Mouse (Mus musculus) CH12.LX (cell line): Measurements from ENCODE around the gene Kctd10. TPM values are rescaled to one million over a fixed set of nuclear protein-coding genes. Genes with fewer than 3 reads are reported as not detected.

ENCODE experiments used
- DNase-seq: peaks from one replicate; pipeline ENCODE4 v3.0.0-alpha.2; 2013; ENCODE audit errors: extremely low read depth
- H3K27ac ChIP-seq: 2 replicates; pipeline ENCODE4 v1.5.1; 2012; ENCODE audit warnings: low read depth, mild to moderate bottlenecking, control low read depth, moderate library complexity; ENCODE audit not compliant: insufficient read depth
- H3K27me3 ChIP-seq: replicated peaks from 2 replicates; pipeline ENCODE3; 2012; ENCODE audit warnings: inconsistent platforms
- H3K36me3 ChIP-seq, 2 experiments: replicated peaks in 1 of 2; 2 replicates each; pipeline versions ENCODE3 to v1.6.1; 2012; ENCODE audit warnings: inconsistent platforms in 1 of 2, low read length in 1 of 2, mild to moderate bottlenecking in 1 of 2, mixed read lengths in 1 of 2, moderate library complexity in 1 of 2; ENCODE audit not compliant: control insufficient read depth in 1 of 2, insufficient read depth in 1 of 2
- H3K4me1 ChIP-seq, 2 experiments: 2 replicates each; pipeline ENCODE4 v1.6.1; 2012; ENCODE audit warnings: inconsistent platforms in 1 of 2, moderate library complexity in 1 of 2; ENCODE audit not compliant: insufficient read depth in 2 of 2, control insufficient read depth in 1 of 2
- H3K4me2 ChIP-seq: 2 replicates; pipeline ENCODE4 v1.6.1; 2012; ENCODE audit warnings: low read depth, mild to moderate bottlenecking, control low read depth; ENCODE audit not compliant: poor library complexity, insufficient read depth, severe bottlenecking
- H3K4me3 ChIP-seq, 3 experiments: fragments of 150-350 bp in 1 of 3; sonication (generic) in 1 of 3; replicated peaks in 1 of 3; 2 replicates each; pipeline versions ENCODE3 to v1.5.1; 2011 to 2012; ENCODE audit warnings: low read depth in 2 of 3, low read length in 2 of 3, mild to moderate bottlenecking in 2 of 3, moderate library complexity in 2 of 3, control low read depth in 1 of 3, improper control_type of control experiment in 1 of 3, inconsistent platforms in 1 of 3, mixed read lengths in 1 of 3; ENCODE audit not compliant: poor library complexity in 1 of 3
- H3K79me2 ChIP-seq: replicated peaks from 2 replicates; pipeline ENCODE4 v1.6.1; 2012; ENCODE audit warnings: mild to moderate bottlenecking, moderate library complexity; ENCODE audit not compliant: control insufficient read depth, poor library complexity, insufficient read depth, severe bottlenecking; ENCODE audit errors: extremely low read depth
- H3K9ac ChIP-seq: 2 replicates; pipeline ENCODE4 v1.6.1; 2012; ENCODE audit warnings: low read depth, mild to moderate bottlenecking, control low read depth, moderate library complexity; ENCODE audit not compliant: insufficient read depth
- H3K9me3 ChIP-seq: replicated peaks from 2 replicates; pipeline ENCODE3; 2012; ENCODE audit warnings: low read length, inconsistent platforms, mixed read lengths
- CTCF ChIP-seq, 2 experiments: IDR thresholded peaks in 1 of 2; conservative IDR thresholded peaks in 1 of 2; 2 replicates each; pipeline ENCODE4 v1.5.1; 2011 to 2012; ENCODE audit warnings: low read depth in 2 of 2, low read length in 2 of 2, improper control_type of control experiment in 1 of 2, inconsistent platforms in 1 of 2, mild to moderate bottlenecking in 1 of 2, moderate library complexity in 1 of 2
- ETS1 ChIP-seq: conservative IDR thresholded peaks from 2 replicates; pipeline ENCODE4 v1.6.1; 2012; ENCODE audit warnings: low read depth, mild to moderate bottlenecking, inconsistent platforms, low read length, improper control_type of control experiment, moderate library complexity
- HCFC1 ChIP-seq: IDR thresholded peaks from 2 replicates; pipeline ENCODE4 v1.6.1; 2012; ENCODE audit warnings: low read depth, mild to moderate bottlenecking, inconsistent platforms, low read length, improper control_type of control experiment
- MAZ ChIP-seq: IDR thresholded peaks from 2 replicates; pipeline ENCODE4 v1.6.1; 2012; ENCODE audit warnings: low read depth, mild to moderate bottlenecking, inconsistent platforms, low read length, improper control_type of control experiment, moderate library complexity
- MXI1 ChIP-seq: IDR thresholded peaks from 2 replicates; pipeline ENCODE4 v1.6.1; 2011; ENCODE audit warnings: mild to moderate bottlenecking, low read depth, low read length, improper control_type of control experiment
- MYC ChIP-seq: IDR thresholded peaks from 2 replicates; pipeline ENCODE4 v1.6.1; 2011; ENCODE audit warnings: low read depth, mild to moderate bottlenecking, improper control_type of control experiment, low read length
- NRF1 ChIP-seq: IDR thresholded peaks from 2 replicates; pipeline ENCODE4 v1.6.1; 2014; ENCODE audit warnings: low read depth, mild to moderate bottlenecking, inconsistent platforms, low read length, improper control_type of control experiment, moderate library complexity
- SIN3A ChIP-seq: IDR thresholded peaks from 2 replicates; pipeline ENCODE4 v1.6.1; 2012; ENCODE audit warnings: low read length, improper control_type of control experiment, inconsistent platforms
- SMC3 ChIP-seq: IDR thresholded peaks from 2 replicates; pipeline ENCODE4 v1.6.1; 2011; ENCODE audit warnings: low read depth, low read length, improper control_type of control experiment
- TCF12 ChIP-seq: IDR thresholded peaks from 2 replicates; pipeline ENCODE4 v1.6.1; 2014; ENCODE audit warnings: low read depth, mild to moderate bottlenecking, inconsistent platforms, low read length, improper control_type of control experiment
- UBTF ChIP-seq: IDR thresholded peaks from 2 replicates; pipeline ENCODE4 v1.6.1; 2012; ENCODE audit warnings: low read depth, mild to moderate bottlenecking, inconsistent platforms, low read length, improper control_type of control experiment, moderate library complexity
- USF1 ChIP-seq: IDR thresholded peaks from 2 replicates; pipeline ENCODE4 v1.6.1; 2014; ENCODE audit warnings: low read depth, mild to moderate bottlenecking, inconsistent platforms, low read length, improper control_type of control experiment
- ZC3H11A ChIP-seq: IDR thresholded peaks from 2 replicates; pipeline ENCODE4 v1.6.1; 2012; ENCODE audit warnings: low read depth, mild to moderate bottlenecking, inconsistent platforms, low read length, improper control_type of control experiment
- ZNF384 ChIP-seq: IDR thresholded peaks from 2 replicates; pipeline ENCODE4 v1.6.1; 2012; ENCODE audit warnings: low read depth, low read length, improper control_type of control experiment, inconsistent platforms
- dilution Hi-C: fragments of 300-500 bp; cut with MboI; formaldehyde crosslinking; loops from 2 replicates; pipeline ENCODE4 v1.14.3; 2020; ENCODE audit warnings: low sequenced_read_pairs; ENCODE audit not compliant: extremely low pct_unique_long_range_greater_than_20kb, extremely low pct_ligation_motif_present
- in situ Hi-C: fragments of 300-500 bp; cut with MboI; formaldehyde crosslinking; loops from 3 replicates; pipeline ENCODE4 v1.14.3; 2019; ENCODE audit warnings: low sequenced_read_pairs, low pct_ligation_motif_present, low pct_unique_long_range_greater_than_20kb, mixed read lengths
- polyA plus RNA-seq: library from polyadenylated mRNA; unstranded; fragments of >175 nt; gene quantifications from 2 replicates; pipeline ENCODE4 v1.2.1, GENCODE M21; 2012; ENCODE audit warnings: low read depth; ENCODE audit not compliant: insufficient read length
- total RNA-seq, 2 experiments: library from RNA; depleted of rRNA; stranded (reverse); fragments of 300-350 nt in 1 of 2; fragments of >200 nt in 1 of 2; gene quantifications; 2 replicates each; pipeline ENCODE4 v1.2.3; 2012 to 2014

The Kctd10 gene
- total and polyA plus RNA-seq, 3 experiments: 37.5 to 39.5 (median 39.3) TPM

- Histone ChIP-seq H3K36me3 (peaks cover 50 to 92% of the 10 kb centered on the region in 2 experiments), H3K27me3 (no peaks in the 10 kb centered on the region), H3K4me3 (no peak overlapping the region), H3K9me3 (no peaks in the 10 kb centered on the region), H3K27ac (no peak overlapping the region), H3K4me2 (no peak overlapping the region), H3K79me2 (no peaks in the 10 kb centered on the region; the same call in 1 of the 2 replicates), H3K9ac (no peak overlapping the region), H3K4me1 (peaks cover 0 to 6% of the 10 kb centered on the region in 2 experiments; a peak in 3 of 4 replicates)
- dilution Hi-C loops: no loop called here
- no peak for DNase-seq
- in situ Hi-C loops: no loop called here
- TF ChIP-seq MYC (no peak), USF1 (no peak), CTCF (conservative IDR thresholded peaks at IDR 0.05 in 1 of 2, IDR thresholded peaks at IDR 0.05 in 1 of 2; ENCODE audit: low read depth in 2 of 2, low read length in 2 of 2) (no peak), ETS1 (no peak), HCFC1 (no peak), MXI1 (no peak), TCF12 (no peak), ZNF384 (no peak), SMC3 (no peak), NRF1 (no peak), SIN3A (no peak), UBTF (no peak)
Measured at GRCm38 (mm10) chr5:114373174-114373573, 7.1 kb downstream of the Kctd10 start.

GRCm38 (mm10) chr5:114372565-114372964 lies 7.7 kb downstream of the Kctd10 start:
- in situ Hi-C loops: no loop called here
- Histone ChIP-seq H3K27me3 (no peaks in the 10 kb centered on the region), H3K4me2 (no peak overlapping the region), H3K79me2 (no peaks in the 10 kb centered on the region; the same call in 1 of the 2 replicates), H3K27ac (no peak overlapping the region), H3K9ac (no peak overlapping the region), H3K4me3 (no peak overlapping the region), H3K4me1 (peaks cover 0 to under 1% of the 10 kb centered on the region in 2 experiments; a peak in 2 of 4 replicates), H3K9me3 (no peaks in the 10 kb centered on the region), H3K36me3 (peaks cover 56 to 97% of the 10 kb centered on the region in 2 experiments)
- DNase-seq: no peak
- no peak for TF ChIP-seq MAZ
- no peak for TF ChIP-seq ZC3H11A
- no peak for TF ChIP-seq MYC
- dilution Hi-C loops: no loop called here
